Mouse (Mus musculus) lung, postnatal 25 days (tissue): Measurements from ENCODE around the gene Gpatch1.
A peak's percentile ranks its signal among the peaks of the same experiment; 100 is the strongest.

Experiments
- DNase-seq: peaks from one replicate; pipeline ENCODE4 v3.0.0; 2022; ENCODE audit warnings: low spot score

The Gpatch1 gene

GRCm38 (mm10) chr7:35234361-35235245, 83.6 kb downstream of the Gpatch1 start:
- peak; percentile 98 for DNase-seq

DNA sequence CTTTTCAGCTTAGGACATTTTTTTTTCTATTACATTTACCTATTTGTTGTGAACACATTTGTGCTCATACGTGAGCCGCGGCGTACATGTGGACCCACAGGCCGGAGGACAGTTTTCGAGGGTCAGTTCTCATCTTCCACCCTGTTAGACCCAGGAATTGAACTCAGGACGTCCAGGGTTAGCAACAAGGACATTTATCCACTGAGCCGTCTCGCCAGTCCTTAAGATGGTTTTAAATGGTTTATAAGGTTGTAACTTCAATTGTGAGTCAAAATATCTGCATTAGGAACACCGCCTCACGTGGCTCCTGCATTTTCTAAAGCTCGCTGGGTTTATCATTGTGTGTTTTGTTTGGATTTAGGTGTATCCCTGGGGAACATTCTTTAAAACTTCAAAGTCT, 84.4 kb downstream of the Gpatch1 start:
- DNase-seq: no peak

DNA sequence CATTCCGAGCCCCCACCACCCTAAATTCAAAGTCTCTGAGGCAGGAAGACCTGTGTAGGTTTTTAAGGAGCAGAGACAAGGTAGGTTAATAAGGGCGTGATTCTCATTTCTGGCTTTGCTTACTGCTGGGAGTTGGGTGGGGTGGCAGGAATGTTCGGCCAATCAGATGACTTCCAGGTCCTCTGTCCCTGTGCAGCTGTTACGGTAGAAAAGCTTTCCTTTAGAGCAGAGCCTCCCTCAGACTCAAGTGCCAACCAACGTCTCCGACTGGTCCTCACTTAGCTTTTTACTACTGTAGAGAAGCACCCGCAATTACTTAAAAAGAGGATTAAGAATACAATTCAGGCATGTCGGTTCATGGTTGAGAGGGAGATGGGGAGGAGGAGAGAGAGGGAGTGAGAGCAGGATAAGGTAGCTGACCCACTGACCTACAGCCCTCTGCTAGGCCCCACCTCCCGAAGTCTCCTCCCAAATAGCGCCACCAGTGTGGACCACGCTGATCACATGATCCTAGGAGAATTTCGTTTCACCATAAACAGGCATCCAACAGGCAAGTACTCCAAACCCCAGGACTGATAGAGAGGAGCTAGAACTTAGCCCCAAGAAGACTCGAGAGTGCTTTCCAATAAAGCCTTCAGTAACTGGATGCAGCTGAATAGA, 85.3 kb downstream of the Gpatch1 start:
- DNase-seq: no peak

DNA sequence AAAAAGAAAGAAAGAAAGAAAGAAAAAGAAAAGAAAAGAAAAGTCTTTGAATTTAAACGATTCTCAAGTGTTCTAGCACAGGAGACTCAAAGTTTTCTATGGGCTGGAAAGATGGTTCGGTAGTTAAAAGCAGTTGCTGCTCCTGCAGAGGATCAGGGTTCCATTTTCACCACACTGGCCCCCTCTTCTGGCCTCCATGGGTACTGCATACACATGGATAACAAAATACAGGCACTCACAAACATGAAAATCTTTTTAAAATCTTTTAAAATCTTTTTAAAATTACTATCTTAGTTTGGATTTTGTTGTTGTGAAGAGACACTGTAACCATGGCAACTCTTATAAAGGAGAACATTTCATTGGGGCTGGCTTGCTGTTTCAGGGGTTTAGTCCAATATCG, 87.9 kb downstream of the Gpatch1 start:
- no peak for DNase-seq
